Mouse (Mus musculus) G1E (cell line): ENCODE data around the gene Cep85l.

Source experiments
- CTCF ChIP-seq: IDR thresholded peaks from 2 replicates; pipeline ENCODE4 v1.5.1; 2012; ENCODE audit warnings: low read depth, low read length, inconsistent platforms, mixed read lengths
- GATA1 ChIP-seq: IDR thresholded peaks from 2 replicates; pipeline ENCODE4 v1.6.1; 2012; ENCODE audit warnings: borderline replicate concordance, low read length, inconsistent platforms, mixed read lengths
- GATA2 ChIP-seq: IDR thresholded peaks from 2 replicates; pipeline ENCODE4 v1.6.1; 2012; ENCODE audit warnings: low read depth, low read length, inconsistent platforms, borderline replicate concordance
- POLR2AphosphoS5 ChIP-seq: IDR thresholded peaks from 2 replicates; pipeline ENCODE4 v1.6.1; 2012; ENCODE audit warnings: low read depth, low read length, inconsistent platforms; ENCODE audit not compliant: insufficient replicate concordance

DNA sequence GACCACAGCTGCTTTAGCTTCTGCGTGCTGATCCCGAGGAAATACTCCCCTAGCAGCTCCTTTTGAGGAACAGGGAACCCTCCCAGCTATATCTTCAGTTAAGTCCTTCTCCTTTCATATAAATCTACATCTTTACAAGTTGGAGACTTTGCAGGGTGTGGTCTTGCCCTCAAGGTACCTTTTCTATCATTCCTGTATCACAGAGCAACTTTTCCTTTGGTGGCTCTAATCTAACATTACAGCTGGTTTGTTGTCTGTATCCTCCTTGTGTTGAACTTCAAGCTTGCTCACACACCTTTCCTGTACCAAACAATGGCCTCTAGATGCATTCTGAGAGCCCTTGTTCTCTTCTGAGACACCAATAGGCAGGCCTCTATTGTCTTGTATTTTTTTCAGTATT is 145.1 kb downstream of the Cep85l start:
- TF ChIP-seq CTCF (no peak), GATA1 (no peak), POLR2AphosphoS5 (no peak), GATA2 (no peak)
